Mouse (Mus musculus) left cerebral cortex, adult 18-20 months (tissue): ENCODE data around the gene Gsn. TPM values are rescaled to one million over a fixed set of nuclear protein-coding genes. Genes with fewer than 3 reads are reported as not detected.

Source experiments
- DNase-seq, 2 experiments: peaks; one replicate each; pipeline ENCODE4 v3.0.0; 2021 to 2022; ENCODE audit warnings: low spot score in 2 of 2, mixed read lengths in 1 of 2
- total RNA-seq, 2 experiments: library from RNA; stranded (reverse); gene quantifications; 2 replicates each; pipeline ENCODE4 v1.2.3; 2021

Gene Gsn
- total RNA-seq, 2 experiments from 2014 or later, result 31.3 to 39.8 TPM

GRCm38 (mm10) chr2:35252733-35253132 lies 3.4 kb upstream of the Gsn start:
- no peak for DNase-seq

- DNase-seq, result no peak
Measured at GRCm38 (mm10) chr2:35253751-35254150, 2.4 kb upstream of the Gsn start.

GRCm38 (mm10) chr2:35255004-35255403 lies 1.2 kb upstream of the Gsn start:
- no peak for DNase-seq

GRCm38 (mm10) chr2:35255462-35255861 lies 718 bp upstream of the Gsn start:
- no peak for DNase-seq

- no peak for DNase-seq
Measured at GRCm38 (mm10) chr2:35256932-35257331, 752 bp downstream of the Gsn start.

GRCm38 (mm10) chr2:35257886-35258285 lies 1.7 kb downstream of the Gsn start:
- no peak for DNase-seq

GRCm38 (mm10) chr2:35258590-35258989 lies 2.4 kb downstream of the Gsn start:
- no peak for DNase-seq

GRCm38 (mm10) chr2:35259338-35260080 lies 3.3 kb downstream of the Gsn start:
- DNase-seq, result no peak

GRCm38 (mm10) chr2:35260291-35260690 lies 4.1 kb downstream of the Gsn start:
- no peak for DNase-seq

GRCm38 (mm10) chr2:35264095-35264494 lies 7.9 kb downstream of the Gsn start:
- DNase-seq, result no peak

GRCm38 (mm10) chr2:35265296-35265695 lies 9.1 kb downstream of the Gsn start:
- DNase-seq, result peak; percentile 27 to 44

- DNase-seq, result no peak
Measured at GRCm38 (mm10) chr2:35265775-35266174, 9.6 kb downstream of the Gsn start.

- DNase-seq, result no peak
Measured at GRCm38 (mm10) chr2:35266251-35266905, 10.2 kb downstream of the Gsn start.

GRCm38 (mm10) chr2:35267156-35267875 lies 11.1 kb downstream of the Gsn start:
- DNase-seq, result no peak

- DNase-seq, result no peak
Measured at GRCm38 (mm10) chr2:35267876-35268566, 11.8 kb downstream of the Gsn start.

- no peak for DNase-seq
Measured at GRCm38 (mm10) chr2:35269136-35269535, 13.0 kb downstream of the Gsn start.

GRCm38 (mm10) chr2:35269716-35270260 lies 13.6 kb downstream of the Gsn start:
- no peak for DNase-seq

GRCm38 (mm10) chr2:35270531-35270984 lies 14.4 kb downstream of the Gsn start:
- peak; percentile 49 to 68 for DNase-seq

- DNase-seq, result peak; percentile 59 to 61
Measured at GRCm38 (mm10) chr2:35271817-35272216, 15.6 kb downstream of the Gsn start.

- no peak for DNase-seq
Measured at GRCm38 (mm10) chr2:35272881-35273280, 16.7 kb downstream of the Gsn start.

GRCm38 (mm10) chr2:35273536-35273935 lies 17.4 kb downstream of the Gsn start:
- peak; percentile 22 to 26 for DNase-seq
